Mouse (Mus musculus): ENCODE results near the gene Mef2b.
A peak's percentile ranks its signal among the peaks of the same experiment; 100 is the strongest.

- peak; percentile 74 for TF ChIP-seq CTCF (IDR thresholded peaks at IDR 0.05; ENCODE audit: low read depth)
- TF ChIP-seq EP300 (optimal IDR thresholded peaks at IDR 0.05) = no peak
Measured at GRCm38 (mm10) chr8:70179082-70179481, 39.6 kb downstream of the Mef2b start.

Data from stomach, postnatal 0 days (tissue).